Mouse (Mus musculus) neural tube, embryonic 14.5 days (tissue): ENCODE measurements at regions not wholly inside any gene's neighbourhood (a gene's known extent, or its start where the extent isn't known, plus 50 kb on each side); places are given as distances from the start of the nearest gene placed in this dataset.

Experiments used
- ATAC-seq: fragments of 200-750 bp; cut with Nextera tagmentation; 2 replicates; pipeline ENCODE4 v1.8.0; 2017; ENCODE audit warnings: low read depth, mild to moderate bottlenecking, moderate TSS enrichment, moderate library complexity
- H3K27ac ChIP-seq: fragments of 300-500 bp; sonication (generic); 2 replicates; pipeline ENCODE4 v1.5.1; 2014; ENCODE audit warnings: low read depth, mild to moderate bottlenecking, control low read depth, low read length, moderate library complexity, mixed read lengths
- H3K27me3 ChIP-seq: fragments of 300-500 bp; sonication (generic); 2 replicates; pipeline ENCODE4 v1.6.1; 2014; ENCODE audit warnings: low read length; ENCODE audit not compliant: control insufficient read depth, insufficient read depth
- H3K36me3 ChIP-seq: fragments of 300-500 bp; sonication (generic); 2 replicates; pipeline ENCODE4 v1.6.1; 2014; ENCODE audit warnings: low read length, mixed read lengths; ENCODE audit not compliant: control insufficient read depth, insufficient read depth
- H3K4me1 ChIP-seq: fragments of 300-500 bp; sonication (generic); 2 replicates; pipeline ENCODE4 v1.6.1; 2014; ENCODE audit warnings: low read length; ENCODE audit not compliant: control insufficient read depth, insufficient read depth
- H3K4me2 ChIP-seq: fragments of 300-500 bp; sonication (generic); 2 replicates; pipeline ENCODE4 v1.6.1; 2014; ENCODE audit warnings: mild to moderate bottlenecking, low read depth, low read length, control low read depth
- H3K4me3 ChIP-seq: fragments of 300-500 bp; sonication (generic); 2 replicates; pipeline ENCODE4 v1.5.1; 2014; ENCODE audit warnings: low read depth, low read length, control low read depth, mixed read lengths
- H3K9ac ChIP-seq: fragments of 300-500 bp; sonication (generic); replicated peaks from 2 replicates; pipeline ENCODE4 v1.6.1; 2014; ENCODE audit warnings: low read depth, mild to moderate bottlenecking, control low read depth, low read length, mixed read lengths
- H3K9me3 ChIP-seq: fragments of 300-500 bp; sonication (generic); 2 replicates; pipeline ENCODE4 v1.6.1; 2016; ENCODE audit warnings: low read length; ENCODE audit not compliant: control insufficient read depth
- WGBS: fragments of 180-500 bp; shearing (Covaris S2); extraction: QIAGEN DNeasy Blood & Tissue Kit; methylation state at CpG from one replicate; pipeline ENCODE4 v1.1.7; 2014; 5-methylcytosine and 5-hydroxymethylcytosine counted together

- H3K4me1 ChIP-seq, result no peaks in the 10 kb centered on the region
- no peaks in the 10 kb centered on the region for H3K27me3 ChIP-seq
- H3K4me3 ChIP-seq, result no peak overlapping the region
- ATAC-seq, result no peak
- no peaks in the 10 kb centered on the region for H3K36me3 ChIP-seq
- no peak overlapping the region for H3K4me2 ChIP-seq
- H3K9me3 ChIP-seq, result no peaks in the 10 kb centered on the region
- H3K27ac ChIP-seq, result no peak overlapping the region
- WGBS, result 83% methylated on average over 11 of the region's 11 CpGs
- no peak overlapping the region for H3K9ac ChIP-seq
These were observed 253.9 kb downstream of the Bcl11b start for GRCm38 (mm10) chr12:107749381-107750085.

GRCm38 (mm10) chr12:107750285-107750927, 253.0 kb downstream of the Bcl11b start:
- Histone ChIP-seq H3K4me2 (no peak overlapping the region), H3K4me3 (no peak overlapping the region), H3K9ac (no peak overlapping the region), H3K27ac (no peak overlapping the region), H3K9me3 (no peaks in the 10 kb centered on the region), H3K27me3 (no peaks in the 10 kb centered on the region), H3K36me3 (no peaks in the 10 kb centered on the region), H3K4me1 (no peaks in the 10 kb centered on the region)
- 80% methylated on average over 8 of the region's 8 CpGs for WGBS
- ATAC-seq, result no peak

- Histone ChIP-seq H3K9me3 (no peaks in the 10 kb centered on the region), H3K9ac (no peak overlapping the region), H3K36me3 (no peaks in the 10 kb centered on the region), H3K27ac (no peak overlapping the region), H3K4me2 (no peak overlapping the region), H3K4me1 (no peaks in the 10 kb centered on the region), H3K27me3 (no peaks in the 10 kb centered on the region), H3K4me3 (no peak overlapping the region)
- no peak for ATAC-seq
- 72% methylated on average over 7 of the region's 7 CpGs for WGBS
These were observed 251.3 kb downstream of the Bcl11b start for GRCm38 (mm10) chr12:107752126-107752525.

- ATAC-seq, result no peak
- Histone ChIP-seq H3K9ac (no peak overlapping the region), H3K4me2 (no peak overlapping the region), H3K4me3 (no peak overlapping the region), H3K36me3 (no peaks in the 10 kb centered on the region), H3K27ac (no peak overlapping the region), H3K27me3 (no peaks in the 10 kb centered on the region), H3K9me3 (no peaks in the 10 kb centered on the region), H3K4me1 (no peaks in the 10 kb centered on the region)
- WGBS, result 40% methylated on average over 8 of the region's 8 CpGs
These were observed 250.8 kb downstream of the Bcl11b start for GRCm38 (mm10) chr12:107752587-107752986.

- WGBS, result 69% methylated on average over 8 of the region's 8 CpGs
- Histone ChIP-seq H3K36me3 (no peaks in the 10 kb centered on the region), H3K4me3 (no peak overlapping the region), H3K4me1 (no peaks in the 10 kb centered on the region), H3K9me3 (no peaks in the 10 kb centered on the region), H3K27ac (no peak overlapping the region), H3K27me3 (no peaks in the 10 kb centered on the region), H3K9ac (no peak overlapping the region), H3K4me2 (no peak overlapping the region)
- no peak for ATAC-seq
These were observed 250.4 kb downstream of the Bcl11b start for GRCm38 (mm10) chr12:107753022-107753421.

- no peak for ATAC-seq
These were observed 249.9 kb downstream of the Bcl11b start for GRCm38 (mm10) chr12:107753536-107753935.

GRCm38 (mm10) chr12:107754885-107755284, 248.5 kb downstream of the Bcl11b start:
- Histone ChIP-seq H3K36me3 (no peaks in the 10 kb centered on the region), H3K4me1 (no peaks in the 10 kb centered on the region), H3K9me3 (no peaks in the 10 kb centered on the region), H3K4me2 (no peak overlapping the region), H3K9ac (no peak overlapping the region), H3K4me3 (no peak overlapping the region), H3K27ac (no peak overlapping the region), H3K27me3 (no peaks in the 10 kb centered on the region)
- 84% methylated on average over 8 of the region's 8 CpGs for WGBS
- ATAC-seq, result no peak

More at GRCm38 (mm10) chr12:107753536-107753935, 249.9 kb downstream of the Bcl11b start:
- Histone ChIP-seq H3K27ac (no peak overlapping the region), H3K27me3 (no peaks in the 10 kb centered on the region), H3K4me2 (no peak overlapping the region), H3K4me3 (no peak overlapping the region), H3K9me3 (no peaks in the 10 kb centered on the region), H3K9ac (no peak overlapping the region), H3K4me1 (no peaks in the 10 kb centered on the region), H3K36me3 (no peaks in the 10 kb centered on the region)
- 62% methylated on average over 6 of the region's 6 CpGs for WGBS

GRCm38 (mm10) chr12:107755820-107756517, 247.4 kb downstream of the Bcl11b start:
- Histone ChIP-seq H3K9me3 (no peaks in the 10 kb centered on the region), H3K4me1 (no peaks in the 10 kb centered on the region), H3K27ac (no peak overlapping the region), H3K27me3 (no peaks in the 10 kb centered on the region), H3K9ac (no peak overlapping the region), H3K4me3 (no peak overlapping the region), H3K4me2 (no peak overlapping the region), H3K36me3 (no peaks in the 10 kb centered on the region)
- no peak for ATAC-seq
- 91% methylated on average over 13 of the region's 13 CpGs for WGBS

GRCm38 (mm10) chr12:107757184-107757583, 246.2 kb downstream of the Bcl11b start:
- Histone ChIP-seq H3K4me2 (no peak overlapping the region), H3K27ac (no peak overlapping the region), H3K9ac (no peak overlapping the region), H3K4me3 (no peak overlapping the region), H3K36me3 (no peaks in the 10 kb centered on the region), H3K9me3 (no peaks in the 10 kb centered on the region), H3K4me1 (no peaks in the 10 kb centered on the region), H3K27me3 (no peaks in the 10 kb centered on the region)
- WGBS, result 37% methylated on average over 10 of the region's 10 CpGs
- no peak for ATAC-seq
